Mouse (Mus musculus): ENCODE data around the gene Cdh3. TPM values are rescaled to one million over a fixed set of nuclear protein-coding genes. Genes with fewer than 3 reads are reported as not detected.
"Not testable (repeated sequence)": the region's sequence is repeated elsewhere in the genome, so short reads cannot be mapped to it uniquely, and the experiment has no call there.

The Cdh3 gene
- polyA plus RNA-seq, 1 experiment from 2014 or later: 40.7 TPM

GRCm38 (mm10) chr8:106584942-106585670 is 74.4 kb downstream of the Cdh3 start:
- DNase-seq (ENCODE audit: low spot score) (no peak), ATAC-seq (ENCODE audit: insufficient number of reproducible peaks, low FRiP score, low TSS enrichment, low read depth) (no peak)
- H3K9me3 ChIP-seq (ENCODE audit: control insufficient read depth, low read length): no peaks in the 10 kb centered on the region
- no peaks in the 10 kb centered on the region for H3K27me3 ChIP-seq (ENCODE audit: control insufficient read depth, insufficient read depth, low read length)
- H3K4me3 ChIP-seq (ENCODE audit: low read depth, low read length): no peak overlapping the region
- no peak overlapping the region for H3K9ac ChIP-seq (ENCODE audit: low read length)
- H3K4me1 ChIP-seq (ENCODE audit: control insufficient read depth, insufficient read depth, low read length): no peaks in the 10 kb centered on the region
- no peaks in the 10 kb centered on the region for H3K36me3 ChIP-seq (ENCODE audit: control insufficient read depth, insufficient read depth, low read length)
- H3K4me2 ChIP-seq (ENCODE audit: low read depth, severe bottlenecking): no peak overlapping the region
- 67% methylated on average over 11 of the region's 11 CpGs for WGBS
- no peak overlapping the region for H3K27ac ChIP-seq (replicated peaks; ENCODE audit: low read depth, low read length)

- no peak for ATAC-seq (ENCODE audit: insufficient number of reproducible peaks, low FRiP score, low TSS enrichment, low read depth)
- DNase-seq (ENCODE audit: low spot score): no peak
- no peaks in the 10 kb centered on the region for H3K4me1 ChIP-seq (ENCODE audit: control insufficient read depth, insufficient read depth, low read length)
- no peaks in the 10 kb centered on the region for H3K27me3 ChIP-seq (ENCODE audit: control insufficient read depth, insufficient read depth, low read length)
- H3K4me3 ChIP-seq (ENCODE audit: low read depth, low read length): no peak overlapping the region
- 94% methylated on average over 3 of the region's 3 CpGs for WGBS
- no peak overlapping the region for H3K27ac ChIP-seq (replicated peaks; ENCODE audit: low read depth, low read length)
- no peaks in the 10 kb centered on the region for H3K9me3 ChIP-seq (ENCODE audit: control insufficient read depth, low read length)
- H3K4me2 ChIP-seq (ENCODE audit: low read depth, severe bottlenecking): no peak overlapping the region
- no peaks in the 10 kb centered on the region for H3K36me3 ChIP-seq (ENCODE audit: control insufficient read depth, insufficient read depth, low read length)
- no peak overlapping the region for H3K9ac ChIP-seq (ENCODE audit: low read length)
Observed at GRCm38 (mm10) chr8:106585671-106586037, 75.0 kb downstream of the Cdh3 start.

GRCm38 (mm10) chr8:106586896-106587295 is 76.2 kb downstream of the Cdh3 start:
- ATAC-seq (ENCODE audit: insufficient number of reproducible peaks, low FRiP score, low TSS enrichment, low read depth) (no peak), DNase-seq (ENCODE audit: low spot score) (no peak)
- no peak overlapping the region for H3K4me3 ChIP-seq (ENCODE audit: low read depth, low read length)
- no peak overlapping the region for H3K4me2 ChIP-seq (ENCODE audit: low read depth, severe bottlenecking)
- no peak overlapping the region for H3K9ac ChIP-seq (ENCODE audit: low read length)
- 87% methylated on average over 8 of the region's 8 CpGs for WGBS
- H3K27ac ChIP-seq (replicated peaks; ENCODE audit: low read depth, low read length): no peak overlapping the region
- H3K4me1 ChIP-seq (ENCODE audit: control insufficient read depth, insufficient read depth, low read length): no peaks in the 10 kb centered on the region
- no peaks in the 10 kb centered on the region for H3K36me3 ChIP-seq (ENCODE audit: control insufficient read depth, insufficient read depth, low read length)
- no peaks in the 10 kb centered on the region for H3K27me3 ChIP-seq (ENCODE audit: control insufficient read depth, insufficient read depth, low read length)
- H3K9me3 ChIP-seq (ENCODE audit: control insufficient read depth, low read length): no peaks in the 10 kb centered on the region

GRCm38 (mm10) chr8:106588443-106589431 is 78.0 kb downstream of the Cdh3 start:
- Histone ChIP-seq H3K9me3 (ENCODE audit: control insufficient read depth, low read length) (no peaks in the 10 kb centered on the region), H3K27me3 (ENCODE audit: control insufficient read depth, insufficient read depth, low read length) (no peaks in the 10 kb centered on the region), H3K4me1 (ENCODE audit: control insufficient read depth, insufficient read depth, low read length) (no peaks in the 10 kb centered on the region), H3K4me3 (ENCODE audit: low read depth, low read length) (no peak overlapping the region), H3K36me3 (ENCODE audit: control insufficient read depth, insufficient read depth, low read length) (no peaks in the 10 kb centered on the region), H3K9ac (ENCODE audit: low read length) (no peak overlapping the region), H3K4me2 (ENCODE audit: low read depth, severe bottlenecking) (no peak overlapping the region), H3K27ac (replicated peaks; ENCODE audit: low read depth, low read length) (no peak overlapping the region)
- ATAC-seq (ENCODE audit: insufficient number of reproducible peaks, low FRiP score, low TSS enrichment, low read depth): no peak
- no peak for DNase-seq (ENCODE audit: low spot score)
- WGBS: 72% methylated on average over 3 of the region's 3 CpGs

GRCm38 (mm10) chr8:106592458-106592857 is 81.8 kb downstream of the Cdh3 start:
- no peak overlapping the region for H3K27ac ChIP-seq (replicated peaks; ENCODE audit: low read depth, low read length)
- WGBS: 91% methylated on average over 1 of the region's 3 CpGs
- DNase-seq (ENCODE audit: low spot score) (no peak), ATAC-seq (ENCODE audit: insufficient number of reproducible peaks, low FRiP score, low TSS enrichment, low read depth) (no peak)
- H3K4me1 ChIP-seq (ENCODE audit: control insufficient read depth, insufficient read depth, low read length): no peaks in the 10 kb centered on the region
- H3K4me2 ChIP-seq (ENCODE audit: low read depth, severe bottlenecking): no peak overlapping the region
- H3K9me3 ChIP-seq (ENCODE audit: control insufficient read depth, low read length): no peaks in the 10 kb centered on the region
- no peaks in the 10 kb centered on the region for H3K36me3 ChIP-seq (ENCODE audit: control insufficient read depth, insufficient read depth, low read length)
- H3K27me3 ChIP-seq (ENCODE audit: control insufficient read depth, insufficient read depth, low read length): no peaks in the 10 kb centered on the region
- no peak overlapping the region for H3K4me3 ChIP-seq (ENCODE audit: low read depth, low read length)
- no peak overlapping the region for H3K9ac ChIP-seq (ENCODE audit: low read length)

- H3K4me1 ChIP-seq (ENCODE audit: control insufficient read depth, insufficient read depth, low read length); H3K27ac ChIP-seq (replicated peaks; ENCODE audit: low read depth, low read length); ATAC-seq (ENCODE audit: insufficient number of reproducible peaks, low FRiP score, low TSS enrichment, low read depth); H3K27me3 ChIP-seq (ENCODE audit: control insufficient read depth, insufficient read depth, low read length); H3K36me3 ChIP-seq (ENCODE audit: control insufficient read depth, insufficient read depth, low read length); DNase-seq (ENCODE audit: low spot score); H3K4me2 ChIP-seq (ENCODE audit: low read depth, severe bottlenecking); H3K9me3 ChIP-seq (ENCODE audit: control insufficient read depth, low read length); H3K4me3 ChIP-seq (ENCODE audit: low read depth, low read length); H3K9ac ChIP-seq (ENCODE audit: low read length): not testable (repeated sequence)
- WGBS: 94% methylated on average over 3 of the region's 3 CpGs
Observed at GRCm38 (mm10) chr8:106595623-106596022, 84.9 kb downstream of the Cdh3 start.

GRCm38 (mm10) chr8:106597067-106597466 is 86.4 kb downstream of the Cdh3 start:
- H3K27ac ChIP-seq (replicated peaks; ENCODE audit: low read depth, low read length): no peak overlapping the region
- DNase-seq (ENCODE audit: low spot score) (no peak), ATAC-seq (ENCODE audit: insufficient number of reproducible peaks, low FRiP score, low TSS enrichment, low read depth) (no peak)
- no peaks in the 10 kb centered on the region for H3K4me1 ChIP-seq (ENCODE audit: control insufficient read depth, insufficient read depth, low read length)
- H3K4me3 ChIP-seq (ENCODE audit: low read depth, low read length): no peak overlapping the region
- H3K9me3 ChIP-seq (ENCODE audit: control insufficient read depth, low read length): no peaks in the 10 kb centered on the region
- H3K9ac ChIP-seq (ENCODE audit: low read length): no peak overlapping the region
- H3K27me3 ChIP-seq (ENCODE audit: control insufficient read depth, insufficient read depth, low read length): no peaks in the 10 kb centered on the region
- WGBS: 96% methylated on average over 5 of the region's 5 CpGs
- no peaks in the 10 kb centered on the region for H3K36me3 ChIP-seq (ENCODE audit: control insufficient read depth, insufficient read depth, low read length)
- H3K4me2 ChIP-seq (ENCODE audit: low read depth, severe bottlenecking): no peak overlapping the region

GRCm38 (mm10) chr8:106599265-106599979 is 88.7 kb downstream of the Cdh3 start:
- H3K9me3 ChIP-seq (ENCODE audit: control insufficient read depth, low read length): no peaks in the 10 kb centered on the region
- H3K9ac ChIP-seq (ENCODE audit: low read length): no peak overlapping the region
- DNase-seq (ENCODE audit: low spot score) (no peak), ATAC-seq (ENCODE audit: insufficient number of reproducible peaks, low FRiP score, low TSS enrichment, low read depth) (no peak)
- peaks cover 12% of the 10 kb centered on the region; the same call in 1 of the 2 replicates for H3K4me1 ChIP-seq (ENCODE audit: control insufficient read depth, insufficient read depth, low read length)
- no peak overlapping the region for H3K4me3 ChIP-seq (ENCODE audit: low read depth, low read length)
- peaks cover 22% of the 10 kb centered on the region for H3K27me3 ChIP-seq (ENCODE audit: control insufficient read depth, insufficient read depth, low read length)
- 25% methylated on average over 7 of the region's 7 CpGs for WGBS
- H3K4me2 ChIP-seq (ENCODE audit: low read depth, severe bottlenecking): no peak overlapping the region
- no peaks in the 10 kb centered on the region for H3K36me3 ChIP-seq (ENCODE audit: control insufficient read depth, insufficient read depth, low read length)
- no peak overlapping the region for H3K27ac ChIP-seq (replicated peaks; ENCODE audit: low read depth, low read length)
